Mouse (Mus musculus) c-Kit-positive CD71-positive TER-119-positive erythroid progenitor cells, embryonic 14.5 days (primary cell): ENCODE data around the gene Olfr896-ps1.

Experiments
- DNase-seq: peaks from one replicate; pipeline ENCODE4 v3.0.0-alpha.2; 2013; ENCODE audit warnings: low spot score

The Olfr896-ps1 gene

GRCm38 (mm10) chr9:38290807-38291206 is at the start of gene Olfr896-ps1:
Olfr896-ps1 (plus strand) TSS chr9:38291107.
- DNase-seq: no peak

GRCm38 (mm10) chr9:38252474-38252873 is 38.4 kb upstream of the Olfr896-ps1 start, which contains the start of gene Olfr143:
Olfr143 (plus strand) TSS chr9:38252774.
- no peak for DNase-seq

GRCm38 (mm10) chr9:38267551-38267950 is 23.4 kb upstream of the Olfr896-ps1 start, which contains the start of gene Olfr895:
Olfr895 (plus strand) TSS chr9:38267851.
- DNase-seq: no peak

GRCm38 (mm10) chr9:38328760-38329159 is 37.9 kb downstream of the Olfr896-ps1 start, which contains the start of gene Olfr25:
Olfr25 (plus strand) TSS chr9:38329060.
- no peak for DNase-seq
